Mouse (Mus musculus): ENCODE measurements at regions not wholly inside any gene's neighbourhood (a gene's known extent, or its start where the extent isn't known, plus 50 kb on each side); places are given as distances from the start of the nearest gene placed in this dataset. TPM values are rescaled to one million over a fixed set of nuclear protein-coding genes. Genes with fewer than 3 reads are reported as not detected.

- H3K27me3 ChIP-seq (ENCODE audit: control insufficient read depth, insufficient read depth, insufficient read length): no peaks in the 10 kb centered on the region
- H3ac ChIP-seq (ENCODE audit: control insufficient read depth, insufficient read length, low read depth): no peak overlapping the region
- no peaks in the 10 kb centered on the region for H3K36me3 ChIP-seq (ENCODE audit: control insufficient read depth, insufficient read depth)
- H3K79me2 ChIP-seq (ENCODE audit: control insufficient read depth, insufficient read depth): no peaks in the 10 kb centered on the region
- no peaks in the 10 kb centered on the region for H3K79me3 ChIP-seq (ENCODE audit: low read depth)
- H3K4me3 ChIP-seq (ENCODE audit: insufficient read depth, poor library complexity, severe bottlenecking): no peak overlapping the region
- TF ChIP-seq CTCF (IDR thresholded peaks at IDR 0.05; ENCODE audit: control insufficient read depth, insufficient read depth, insufficient read length) (no peak), MYOD1 (IDR thresholded peaks at IDR 0.05; ENCODE audit: control insufficient read depth, insufficient read length, low read depth) (peak; percentile 90)
Observed at GRCm38 (mm10) chr16:19883776-19884513, 98.9 kb downstream of the Klhl6 start.

GRCm38 (mm10) chr16:19884535-19884934, 98.3 kb downstream of the Klhl6 start:
- Histone ChIP-seq H3K79me2 (ENCODE audit: control insufficient read depth, insufficient read depth) (no peaks in the 10 kb centered on the region), H3K4me3 (ENCODE audit: insufficient read depth, poor library complexity, severe bottlenecking) (no peak overlapping the region), H3ac (ENCODE audit: control insufficient read depth, insufficient read length, low read depth) (no peak overlapping the region), H3K36me3 (ENCODE audit: control insufficient read depth, insufficient read depth) (no peaks in the 10 kb centered on the region), H3K79me3 (ENCODE audit: low read depth) (no peaks in the 10 kb centered on the region), H3K27me3 (ENCODE audit: control insufficient read depth, insufficient read depth, insufficient read length) (no peaks in the 10 kb centered on the region)
- no peak for TF ChIP-seq MAX (IDR thresholded peaks at IDR 0.05)
- no peak for TF ChIP-seq FOSL1 (IDR thresholded peaks at IDR 0.05; ENCODE audit: insufficient read depth, low read length, poor library complexity, severe bottlenecking)
- no peak for TF ChIP-seq USF1 (IDR thresholded peaks at IDR 0.05; ENCODE audit: low read depth)
- no peak for TF ChIP-seq MYOG (IDR thresholded peaks at IDR 0.05; ENCODE audit: control insufficient read depth, extremely low read depth, insufficient read length)
- no peak for TF ChIP-seq CTCF (IDR thresholded peaks at IDR 0.05; ENCODE audit: control insufficient read depth, insufficient read depth, insufficient read length)
- no peak for TF ChIP-seq CEBPB (IDR thresholded peaks at IDR 0.05; ENCODE audit: low read depth)
- TF ChIP-seq MYOD1 (IDR thresholded peaks at IDR 0.05; ENCODE audit: control insufficient read depth, insufficient read length, low read depth): no peak

DNA sequence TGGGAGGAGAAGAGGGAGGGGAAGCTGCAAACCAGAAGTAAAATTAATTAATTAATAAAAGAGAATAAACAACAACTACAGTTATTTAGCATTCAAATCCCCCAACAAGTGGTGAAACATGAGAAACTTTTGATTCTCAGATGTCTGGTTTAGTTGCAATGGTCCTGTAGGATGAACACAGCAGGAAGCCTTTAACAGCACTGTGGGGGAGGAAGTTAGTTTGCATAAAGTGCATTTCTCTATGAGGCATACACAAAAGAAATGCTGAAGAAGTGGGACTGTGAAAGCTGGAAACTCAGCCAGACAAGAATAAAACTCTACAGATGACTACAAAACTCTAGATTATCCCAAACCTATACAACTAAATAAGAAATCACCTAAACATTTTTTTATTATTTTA, 96.2 kb downstream of the Klhl6 start:
- no peaks in the 10 kb centered on the region for H3K36me3 ChIP-seq (ENCODE audit: control insufficient read depth, insufficient read depth)
- no peaks in the 10 kb centered on the region for H3K27me3 ChIP-seq (ENCODE audit: control insufficient read depth, insufficient read depth, insufficient read length)
- H3K4me3 ChIP-seq (ENCODE audit: insufficient read depth, poor library complexity, severe bottlenecking): no peak overlapping the region
- H3K79me2 ChIP-seq (ENCODE audit: control insufficient read depth, insufficient read depth): no peaks in the 10 kb centered on the region
- H3K79me3 ChIP-seq (ENCODE audit: low read depth): no peaks in the 10 kb centered on the region
- H3ac ChIP-seq (ENCODE audit: control insufficient read depth, insufficient read length, low read depth): no peak overlapping the region
- TF ChIP-seq USF1 (IDR thresholded peaks at IDR 0.05; ENCODE audit: low read depth) (no peak), MAX (IDR thresholded peaks at IDR 0.05) (no peak), MYOD1 (IDR thresholded peaks at IDR 0.05; ENCODE audit: control insufficient read depth, insufficient read length, low read depth) (no peak), MYOG (IDR thresholded peaks at IDR 0.05; ENCODE audit: control insufficient read depth, extremely low read depth, insufficient read length) (no peak), CTCF (IDR thresholded peaks at IDR 0.05; ENCODE audit: control insufficient read depth, insufficient read depth, insufficient read length) (no peak)

- no peak overlapping the region for H3ac ChIP-seq (ENCODE audit: control insufficient read depth, insufficient read length, low read depth)
- H3K4me3 ChIP-seq (ENCODE audit: insufficient read depth, poor library complexity, severe bottlenecking): no peak overlapping the region
- no peaks in the 10 kb centered on the region for H3K79me3 ChIP-seq (ENCODE audit: low read depth)
- TF ChIP-seq FOSL1 (IDR thresholded peaks at IDR 0.05; ENCODE audit: insufficient read depth, low read length, poor library complexity, severe bottlenecking) (no peak), MYOG (IDR thresholded peaks at IDR 0.05; ENCODE audit: control insufficient read depth, extremely low read depth, insufficient read length) (no peak), CTCF (IDR thresholded peaks at IDR 0.05; ENCODE audit: control insufficient read depth, insufficient read depth, insufficient read length) (no peak), CEBPB (IDR thresholded peaks at IDR 0.05; ENCODE audit: low read depth) (no peak), MAX (IDR thresholded peaks at IDR 0.05) (no peak), USF1 (IDR thresholded peaks at IDR 0.05; ENCODE audit: low read depth) (no peak), MYOD1 (IDR thresholded peaks at IDR 0.05; ENCODE audit: control insufficient read depth, insufficient read length, low read depth) (no peak)
- H3K27me3 ChIP-seq (ENCODE audit: control insufficient read depth, insufficient read depth, insufficient read length): no peaks in the 10 kb centered on the region
- no peaks in the 10 kb centered on the region for H3K36me3 ChIP-seq (ENCODE audit: control insufficient read depth, insufficient read depth)
- no peaks in the 10 kb centered on the region for H3K79me2 ChIP-seq (ENCODE audit: control insufficient read depth, insufficient read depth)
Observed at GRCm38 (mm10) chr16:19889576-19889975, 93.3 kb downstream of the Klhl6 start.

DNA sequence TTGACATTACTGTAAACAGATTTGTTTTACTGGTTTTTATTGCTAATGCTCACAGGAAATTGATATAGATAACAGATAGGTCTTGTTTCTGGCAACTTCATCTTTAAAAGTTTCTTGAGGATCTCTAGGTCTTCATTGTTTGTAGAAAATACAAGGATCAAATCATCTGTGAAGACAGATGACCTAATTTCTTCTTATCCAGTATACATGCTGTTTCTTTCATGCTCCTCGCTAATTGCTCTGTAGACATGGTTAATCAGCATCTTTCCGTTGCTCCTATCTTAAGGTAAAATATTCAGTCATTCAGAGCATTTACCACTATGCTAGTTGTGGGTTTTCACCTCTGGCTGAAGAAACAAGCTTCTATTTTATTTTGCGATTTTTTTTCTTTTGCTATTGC, 91.4 kb downstream of the Klhl6 start:
- Histone ChIP-seq H3K27me3 (ENCODE audit: control insufficient read depth, insufficient read depth, insufficient read length) (no peaks in the 10 kb centered on the region), H3K4me3 (ENCODE audit: insufficient read depth, poor library complexity, severe bottlenecking) (no peak overlapping the region), H3ac (ENCODE audit: control insufficient read depth, insufficient read length, low read depth) (no peak overlapping the region), H3K79me2 (ENCODE audit: control insufficient read depth, insufficient read depth) (no peaks in the 10 kb centered on the region), H3K79me3 (ENCODE audit: low read depth) (no peaks in the 10 kb centered on the region), H3K36me3 (ENCODE audit: control insufficient read depth, insufficient read depth) (no peaks in the 10 kb centered on the region)
- TF ChIP-seq USF1 (IDR thresholded peaks at IDR 0.05; ENCODE audit: low read depth): no peak
- no peak for TF ChIP-seq FOSL1 (IDR thresholded peaks at IDR 0.05; ENCODE audit: insufficient read depth, low read length, poor library complexity, severe bottlenecking)
- TF ChIP-seq MYOG (IDR thresholded peaks at IDR 0.05; ENCODE audit: control insufficient read depth, extremely low read depth, insufficient read length): no peak
- no peak for TF ChIP-seq CEBPB (IDR thresholded peaks at IDR 0.05; ENCODE audit: low read depth)
- TF ChIP-seq MAX (IDR thresholded peaks at IDR 0.05): no peak
- no peak for TF ChIP-seq MYOD1 (IDR thresholded peaks at IDR 0.05; ENCODE audit: control insufficient read depth, insufficient read length, low read depth)
- no peak for TF ChIP-seq CTCF (IDR thresholded peaks at IDR 0.05; ENCODE audit: control insufficient read depth, insufficient read depth, insufficient read length)

GRCm38 (mm10) chr16:19894435-19894994, 88.3 kb downstream of the Klhl6 start:
- Histone ChIP-seq H3K79me3 (ENCODE audit: low read depth) (no peaks in the 10 kb centered on the region), H3K27me3 (ENCODE audit: control insufficient read depth, insufficient read depth, insufficient read length) (no peaks in the 10 kb centered on the region), H3ac (ENCODE audit: control insufficient read depth, insufficient read length, low read depth) (no peak overlapping the region), H3K79me2 (ENCODE audit: control insufficient read depth, insufficient read depth) (no peaks in the 10 kb centered on the region), H3K4me3 (ENCODE audit: insufficient read depth, poor library complexity, severe bottlenecking) (no peak overlapping the region), H3K36me3 (ENCODE audit: control insufficient read depth, insufficient read depth) (no peaks in the 10 kb centered on the region)
- TF ChIP-seq USF1 (IDR thresholded peaks at IDR 0.05; ENCODE audit: low read depth): no peak

Small RNA genes lying in the stretch of these regions (microRNA-seq; reads per million reads assigned to microRNA genes)
- not detected for gene Gm27883 (ENCODE audit: borderline microRNAs expressed)
